Comparison of ENCODE assay signal across 9 mouse cellular contexts in the genomic region with DNA sequence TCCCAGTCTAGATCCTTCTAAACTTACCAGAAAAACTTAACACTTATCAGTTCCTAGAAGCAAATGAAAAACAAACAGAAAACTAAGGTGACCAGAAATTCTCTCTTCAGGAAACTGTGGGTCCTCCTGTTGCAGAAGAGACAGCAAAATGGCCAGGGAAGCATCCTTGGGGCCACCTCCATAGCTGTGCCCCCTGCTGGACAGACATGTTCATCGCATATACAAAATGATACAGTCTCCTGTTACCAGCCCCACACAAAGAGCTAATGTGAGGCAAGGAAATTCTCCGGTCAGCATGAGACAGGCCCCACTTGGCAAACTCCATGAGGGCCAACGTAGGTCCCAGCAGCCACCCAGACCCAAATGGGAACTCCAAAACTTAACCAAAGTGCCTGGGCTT.
DNase-seq lines count a peak whose midpoint lies in the region; ATAC-seq and TF ChIP-seq lines count a peak whose summit lies in the region.
"Had no signal": no experiment of that assay in that cellular context is flagged by ENCODE, and none has a peak within 500 bp of the region (broad histone marks: within the 10 kb centered on the region; RNA-seq: fewer than 3 reads in every experiment).

No protein-coding gene starts in this region.

- no peak for TF ChIP-seq POLR2A in thymus, adult 2 months (IDR thresholded peaks at IDR 0.05; ENCODE audit: control insufficient read depth, extremely low read depth, insufficient read depth, low read length, poor library complexity)

- H3K27ac ChIP-seq in gastrocnemius, adult 2 months = no peak overlapping the region
- no peak overlapping the region for H3K27ac ChIP-seq in thymus, adult 2 months (ENCODE audit: control insufficient read depth, insufficient read depth, low read length)
- H3K27ac ChIP-seq in embryonic facial prominence, embryonic 11.5 days (replicated peaks; ENCODE audit: low read depth, low read length) = no peak overlapping the region

- H3K4me3 ChIP-seq in gastrocnemius, adult 2 months = no peak overlapping the region
- no peak overlapping the region for H3K4me3 ChIP-seq in thymus, adult 2 months (ENCODE audit: control insufficient read depth, insufficient read depth, low read length)
- H3K4me3 ChIP-seq in embryonic facial prominence, embryonic 11.5 days (ENCODE audit: low read depth, low read length) = no peak overlapping the region
- H3K4me3 ChIP-seq: megakaryocyte, embryonic 14.5 days had no signal

- no peak overlapping the region for H3K4me2 ChIP-seq in embryonic facial prominence, embryonic 11.5 days (ENCODE audit: low read depth, low read length)

- H3K9me3 ChIP-seq in embryonic facial prominence, embryonic 11.5 days (replicated peaks; ENCODE audit: control insufficient read depth, low read length) = no peaks in the 10 kb centered on the region

- peak; percentile 31; the same call in 1 of the 2 replicates for TF ChIP-seq CTCF in gastrocnemius, adult 2 months (IDR thresholded peaks at IDR 0.05)
- TF ChIP-seq CTCF in thymus, adult 2 months (IDR thresholded peaks at IDR 0.05; ENCODE audit: borderline replicate concordance, control insufficient read depth, extremely low read depth, insufficient read depth, low read length, poor library complexity) = no peak

- intact Hi-C loops in gastrocnemius, adult 2 months (cut with DNase I) = no loop called here
- intact Hi-C loops in gastrocnemius, postnatal 14 days (cut with DNase I; ENCODE audit: low total_unique reads) = no loop called here

- ATAC-seq in embryonic facial prominence, embryonic 11.5 days (replicated peaks; ENCODE audit: insufficient number of reproducible peaks, low FRiP score, low TSS enrichment, low read depth) = no peak

- no peaks in the 10 kb centered on the region for H3K27me3 ChIP-seq in thymus, adult 2 months (ENCODE audit: control insufficient read depth, insufficient read depth, low read length)
- no peaks in the 10 kb centered on the region for H3K27me3 ChIP-seq in embryonic facial prominence, embryonic 11.5 days (ENCODE audit: control insufficient read depth, insufficient read depth, low read length)
- H3K27me3 ChIP-seq: megakaryocyte, embryonic 14.5 days had no signal

- H3K4me1 ChIP-seq in thymus, adult 2 months (replicated peaks; ENCODE audit: control insufficient read depth, insufficient read depth, low read length) = no peaks in the 10 kb centered on the region
- no peaks in the 10 kb centered on the region for H3K4me1 ChIP-seq in embryonic facial prominence, embryonic 11.5 days (ENCODE audit: control insufficient read depth, insufficient read depth, low read length)

- WGBS in thymus, adult 2 months = 93% methylated on average over 3 of the region's 3 CpGs
- WGBS in embryonic facial prominence, embryonic 11.5 days = 48% methylated on average over 3 of the region's 3 CpGs

- no peak overlapping the region for H3K9ac ChIP-seq in embryonic facial prominence, embryonic 11.5 days (replicated peaks; ENCODE audit: low read length)

- DNase-seq in gastrocnemius, adult 2 months = no peak
- no peak for DNase-seq in gastrocnemius, postnatal 14 days
- peak; percentile 25 for DNase-seq in thymus, adult 2 months
- DNase-seq in thymus, adult 18-20 months = no peak
- peak; percentile 58 for DNase-seq in embryonic facial prominence, embryonic 11.5 days (ENCODE audit: low spot score)
- no peak for DNase-seq in spleen, postnatal 36 days (ENCODE audit: low spot score in 2 of 2)
- no peak for DNase-seq in right cerebral cortex, adult 2 months (ENCODE audit: low spot score in 2 of 2)
- no peak for DNase-seq in gastrocnemius, postnatal 10 days

- H3K36me3 ChIP-seq in thymus, adult 2 months (ENCODE audit: control insufficient read depth, insufficient read depth, low read length) = no peaks in the 10 kb centered on the region
- no peaks in the 10 kb centered on the region for H3K36me3 ChIP-seq in embryonic facial prominence, embryonic 11.5 days (replicated peaks; ENCODE audit: control insufficient read depth, insufficient read depth, low read depth, low read length)

Comparison
In these comparisons a context has a peak if more than half of its experiments do, and no peak if none do; other contexts are left out.
1. DNase-seq: peak in thymus, adult 2 months (single experiment) and embryonic facial prominence, embryonic 11.5 days (single experiment); none in gastrocnemius, adult 2 months (single experiment), gastrocnemius, postnatal 14 days (single experiment), thymus, adult 18-20 months (0 of 2), spleen, postnatal 36 days (0 of 2), right cerebral cortex, adult 2 months (0 of 2) and gastrocnemius, postnatal 10 days (single experiment).